Mouse (Mus musculus) 3134 (cell line): ENCODE measurements around the gene Xbp1.
"Not testable (repeated sequence)": the region's sequence is repeated elsewhere in the genome, so short reads cannot be mapped to it uniquely, and the experiment has no call there.

ENCODE experiments used
- DNase-seq: peaks from one replicate; pipeline ENCODE4 v3.0.0-alpha.2; 2011; ENCODE audit warnings: low spot score; ENCODE audit not compliant: insufficient read length; ENCODE audit errors: extremely low read depth

Gene Xbp1

DNA sequence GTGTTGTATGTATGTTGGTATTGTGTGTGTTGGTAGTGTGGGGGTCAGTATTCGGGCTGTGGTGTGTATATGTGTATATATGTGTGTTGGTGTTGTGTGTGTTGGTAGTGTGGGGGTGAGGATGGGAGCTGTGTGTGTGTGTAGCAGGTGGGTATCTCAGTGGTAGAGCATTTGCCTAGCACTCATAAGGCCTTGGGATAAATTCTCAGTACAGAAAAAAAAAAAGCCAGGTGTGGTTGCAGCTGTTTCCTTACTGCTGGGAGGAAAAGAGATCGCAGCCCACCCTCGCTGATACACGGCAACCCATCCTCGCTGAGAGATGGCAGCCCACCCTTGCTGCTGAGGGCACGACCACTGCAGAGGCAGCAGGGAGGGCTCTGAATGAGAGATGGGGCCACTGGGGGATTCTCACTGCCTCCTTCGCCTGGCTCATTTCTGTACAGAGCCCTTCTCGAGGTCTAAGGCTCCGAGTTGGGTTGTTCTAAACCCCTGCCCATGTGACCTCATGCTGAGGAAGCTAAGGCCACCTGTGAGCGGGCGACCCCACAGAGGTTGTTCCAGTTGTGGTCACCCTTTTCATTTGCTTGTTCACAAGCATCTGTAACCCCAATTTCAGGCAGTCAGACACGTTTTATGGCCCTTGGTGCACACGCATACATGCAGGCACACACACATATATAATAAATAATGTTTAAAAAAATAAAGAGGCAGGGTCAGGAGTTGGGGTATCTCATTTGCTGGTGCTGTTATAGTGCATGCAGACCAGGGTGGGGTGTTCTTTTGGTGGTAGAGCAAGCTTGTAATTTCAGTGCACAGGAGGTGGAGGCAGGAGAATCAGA lies 19.3 kb upstream of the Xbp1 start:
- no peak for DNase-seq

DNA sequence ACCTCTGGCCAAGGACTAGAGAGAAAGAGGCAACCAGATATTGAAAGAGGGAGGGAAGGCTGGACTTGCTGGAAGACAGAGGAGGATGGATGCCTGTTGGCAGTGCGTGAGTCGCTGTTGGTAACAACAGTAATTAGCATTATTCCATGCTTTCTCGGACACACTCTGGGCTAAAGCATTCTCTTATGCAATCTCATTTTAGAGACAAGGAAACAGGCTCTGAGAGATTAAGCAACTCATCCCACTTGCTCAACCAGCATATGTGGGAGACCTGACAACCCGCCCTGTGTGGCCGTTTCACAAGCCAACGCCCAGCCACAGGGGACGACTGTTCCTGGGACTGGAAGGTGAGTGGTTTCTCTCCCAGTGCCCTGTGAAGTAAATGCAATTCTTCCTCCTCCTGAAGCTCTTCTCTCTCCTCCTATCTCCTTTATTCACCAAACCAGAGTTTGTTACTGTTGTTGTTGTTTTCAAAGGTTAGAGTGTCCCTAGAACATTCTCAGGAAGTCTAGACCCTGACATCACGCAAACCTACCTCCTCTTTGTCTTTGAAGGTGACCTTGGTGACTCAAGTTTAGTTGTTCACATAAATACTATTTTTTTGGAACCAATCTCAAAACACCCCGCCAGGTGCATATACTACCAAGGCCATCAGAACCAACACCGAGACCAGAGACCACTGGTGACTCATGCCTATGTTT lies 18.0 kb upstream of the Xbp1 start:
- no peak for DNase-seq

DNA sequence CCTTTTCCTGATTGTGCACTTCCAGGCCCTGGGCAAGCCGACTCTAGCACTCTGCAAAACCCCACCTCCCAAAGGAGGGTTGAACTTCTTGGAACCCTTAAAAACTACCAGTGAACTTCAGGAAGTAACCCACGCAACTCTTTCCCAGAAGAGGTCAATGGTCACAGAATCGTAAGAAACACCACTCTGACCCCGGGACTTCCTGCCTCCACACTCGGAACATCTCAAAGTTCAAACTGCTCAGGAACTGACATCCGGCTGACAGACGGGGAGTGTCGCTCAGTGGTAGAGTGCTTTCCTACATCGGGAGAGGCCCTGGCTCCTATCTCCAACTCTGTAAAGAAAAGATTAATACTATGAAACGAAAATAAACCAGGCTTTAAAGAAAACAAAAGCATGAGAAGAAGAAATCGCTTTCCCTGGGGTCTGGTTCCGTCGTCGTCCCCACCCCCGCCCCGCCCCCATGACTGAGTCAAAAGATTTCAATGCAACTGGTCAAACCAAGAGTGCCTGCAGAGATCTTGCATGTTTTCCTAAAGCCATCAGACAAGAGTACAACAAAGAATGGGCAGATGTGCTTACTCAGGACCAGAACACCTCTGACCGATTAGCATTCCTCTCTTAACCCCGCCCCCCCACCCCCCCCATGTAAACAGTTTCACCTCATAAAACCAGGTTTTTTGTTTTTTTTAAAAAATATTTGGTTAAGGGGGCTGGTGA lies 14.4 kb upstream of the Xbp1 start:
- DNase-seq: no peak

- DNase-seq: no peak
Observed at GRCm38 (mm10) chr11:5509215-5510098, 11.0 kb upstream of the Xbp1 start.

DNA sequence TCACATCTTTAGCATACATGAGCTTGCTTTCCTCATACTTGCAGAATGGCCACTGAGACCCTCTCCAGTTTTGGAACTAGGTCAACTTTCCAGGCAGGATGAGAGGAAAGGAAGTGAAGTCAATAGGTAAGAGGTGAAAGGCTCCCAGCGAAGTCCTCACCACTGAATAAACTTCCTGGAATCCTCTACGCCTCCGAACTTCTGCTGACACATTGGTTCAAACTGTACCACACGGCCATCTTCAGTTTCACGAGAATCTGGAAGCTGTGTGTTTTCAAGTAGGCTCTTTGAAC lies 10.4 kb upstream of the Xbp1 start:
- DNase-seq: no peak

DNA sequence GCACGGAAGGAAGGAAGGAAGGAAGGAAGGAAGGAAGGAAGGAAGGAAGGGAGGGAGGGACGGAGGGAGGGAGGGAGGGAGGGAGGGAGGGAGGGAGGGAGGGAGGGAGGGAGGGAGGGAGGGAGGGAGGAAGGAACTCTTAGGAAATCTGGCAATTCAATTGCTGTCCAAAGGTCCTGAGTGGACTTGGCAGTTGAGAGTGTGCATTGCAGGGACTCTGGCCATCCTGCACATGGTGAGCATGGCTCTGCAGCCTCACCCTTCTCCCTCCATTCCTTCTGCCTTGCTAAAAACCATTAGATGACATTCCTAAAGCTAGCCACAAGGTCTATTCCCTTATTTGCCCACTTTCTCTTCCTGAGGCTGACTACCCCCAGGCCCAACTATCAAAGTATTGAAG lies 9.8 kb upstream of the Xbp1 start:
- not testable (repeated sequence) for DNase-seq

DNA sequence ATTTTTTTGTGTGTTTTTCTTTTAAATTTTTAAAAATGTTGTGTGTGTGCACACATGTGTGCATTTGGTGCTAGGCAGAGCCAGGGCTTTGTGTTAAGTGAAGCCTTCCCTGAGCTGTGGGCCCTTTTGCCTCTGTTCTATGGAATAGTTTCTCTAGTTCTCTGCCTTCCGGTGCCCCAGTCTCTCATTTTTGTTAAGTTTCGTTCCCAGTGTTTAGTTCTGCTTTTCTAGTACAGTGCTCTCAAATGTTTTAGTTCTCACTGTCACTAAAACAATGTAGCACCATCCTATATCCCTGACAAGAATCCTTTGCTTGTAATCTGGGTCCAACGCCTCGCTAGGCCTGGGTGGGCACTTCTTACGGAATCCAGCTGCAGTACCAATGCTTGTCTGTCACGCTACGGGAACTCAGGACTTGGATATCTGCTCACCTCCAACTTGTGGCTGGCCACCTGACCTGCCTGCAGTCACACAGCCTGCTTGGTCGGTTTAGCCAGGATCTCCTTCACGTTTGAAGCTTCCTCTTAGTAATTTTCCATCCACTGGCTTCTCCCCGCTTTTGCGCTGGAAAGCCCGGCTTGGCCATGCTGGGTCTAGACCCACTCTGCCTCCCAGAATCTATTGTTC lies 8.2 kb upstream of the Xbp1 start:
- DNase-seq: no peak

- DNase-seq: no peak
Observed at GRCm38 (mm10) chr11:5512961-5513360, 7.5 kb upstream of the Xbp1 start.

- DNase-seq: no peak
Observed at GRCm38 (mm10) chr11:5514091-5514490, 6.4 kb upstream of the Xbp1 start.

- no peak for DNase-seq
Observed at GRCm38 (mm10) chr11:5515196-5515595, 5.3 kb upstream of the Xbp1 start.

DNA sequence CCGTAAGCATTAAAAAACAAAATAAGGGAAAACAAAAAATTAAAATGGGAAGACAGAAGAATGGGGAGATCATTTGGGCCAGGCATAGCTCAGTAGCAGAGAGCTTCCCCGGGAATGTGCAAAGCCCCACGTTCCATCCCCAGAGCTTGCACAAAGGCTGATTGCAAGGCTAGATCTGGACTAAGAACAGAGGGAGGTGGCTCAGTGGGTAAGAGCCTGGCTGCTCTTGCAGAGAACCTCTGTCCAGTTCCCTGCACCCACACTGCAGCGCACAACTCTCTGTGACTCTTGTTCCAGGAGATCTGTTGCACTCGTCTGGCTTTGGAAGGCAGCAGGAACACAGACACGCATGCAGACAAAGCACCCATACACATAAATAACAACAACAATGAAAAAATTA lies 4.8 kb upstream of the Xbp1 start:
- DNase-seq: no peak

GRCm38 (mm10) chr11:5516151-5516550 lies 4.3 kb upstream of the Xbp1 start:
- DNase-seq: no peak

DNA sequence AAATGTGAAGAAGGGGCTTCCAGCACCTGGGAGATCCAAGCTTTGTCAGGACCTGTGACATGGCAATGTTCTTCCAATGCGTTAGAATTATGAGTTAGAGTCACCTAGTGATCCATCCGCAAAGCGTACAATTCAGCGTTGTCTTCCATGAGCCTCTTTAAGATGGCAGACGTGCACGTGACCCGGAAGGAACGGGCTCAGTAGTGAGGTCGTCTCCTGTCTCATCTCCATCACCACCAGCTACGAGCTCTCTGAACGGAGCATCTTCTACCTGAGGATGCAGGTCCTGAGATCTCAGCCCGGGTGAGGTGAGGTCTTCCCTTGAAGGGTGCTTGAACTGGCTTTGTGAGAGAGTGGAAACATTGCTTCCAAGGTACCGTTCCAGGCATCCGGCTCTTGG lies 3.8 kb upstream of the Xbp1 start:
- no peak for DNase-seq

GRCm38 (mm10) chr11:5517346-5517745 lies 3.1 kb upstream of the Xbp1 start:
- no peak for DNase-seq

GRCm38 (mm10) chr11:5519681-5520080 lies 778 bp upstream of the Xbp1 start:
- DNase-seq: no peak

GRCm38 (mm10) chr11:5521266-5521515 lies 732 bp downstream of the Xbp1 start:
- DNase-seq: no peak

DNA sequence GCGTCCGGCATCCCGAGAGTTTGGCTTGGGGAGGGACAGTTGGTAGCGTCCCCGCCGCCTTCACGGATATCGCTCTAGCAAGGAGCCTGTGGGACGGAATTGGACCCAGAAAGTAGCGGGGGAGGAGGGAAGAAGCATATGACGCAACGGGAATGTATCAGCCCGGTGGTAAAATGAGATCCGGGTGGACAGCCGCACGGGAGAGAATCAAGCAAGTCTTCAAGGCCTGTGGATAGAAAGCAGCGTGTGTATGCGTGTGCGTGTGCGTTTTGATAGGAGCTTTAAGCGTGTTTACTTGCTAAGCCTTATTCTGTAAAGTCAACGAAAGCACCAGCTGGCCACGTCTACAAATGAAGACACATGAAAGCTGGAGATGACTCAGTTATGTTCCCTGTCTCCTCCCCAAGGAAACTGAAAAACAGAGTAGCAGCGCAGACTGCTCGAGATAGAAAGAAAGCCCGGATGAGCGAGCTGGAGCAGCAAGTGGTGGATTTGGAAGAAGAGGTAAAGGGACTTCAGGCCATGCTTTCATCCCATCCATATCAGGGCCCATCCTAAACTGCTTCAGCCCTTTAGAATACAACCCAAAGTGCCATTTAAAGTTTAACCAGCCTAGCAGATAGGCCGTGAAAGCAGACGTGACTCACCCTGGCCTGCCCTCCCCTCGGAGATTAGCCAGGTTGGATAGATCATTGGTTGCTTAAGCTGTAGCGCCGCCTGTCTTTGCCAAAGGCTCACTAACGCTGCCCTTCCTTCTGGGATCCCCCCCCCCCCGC lies 1.2 kb downstream of the Xbp1 start:
- DNase-seq: peak; percentile 75

GRCm38 (mm10) chr11:5522798-5523415 lies 2.4 kb downstream of the Xbp1 start:
- DNase-seq: no peak

- no peak for DNase-seq
Observed at GRCm38 (mm10) chr11:5525418-5525817, 5.0 kb downstream of the Xbp1 start.
